Mouse (Mus musculus): ENCODE results near the gene Prpf38b.

- TF ChIP-seq CTCF (conservative IDR thresholded peaks at IDR 0.05 in 1 of 2, IDR thresholded peaks at IDR 0.05 in 1 of 2; ENCODE audit: low read depth in 2 of 2, low read length in 2 of 2) (no peak), MEF2A (IDR thresholded peaks at IDR 0.05; ENCODE audit: borderline replicate concordance, low read depth, low read length) (no peak), E2F4 (IDR thresholded peaks at IDR 0.05; ENCODE audit: insufficient replicate concordance, low read depth, low read length) (no peak), GABPA (IDR thresholded peaks at IDR 0.05; ENCODE audit: insufficient replicate concordance, low read depth, low read length) (no peak), NELFE (IDR thresholded peaks at IDR 0.05; ENCODE audit: low read depth, low read length) (no peak), ZC3H11A (IDR thresholded peaks at IDR 0.05; ENCODE audit: low read depth, low read length) (no peak), POLR2A (IDR thresholded peaks at IDR 0.05; ENCODE audit: low read depth, low read length) (no peak)
These were observed 22.0 kb upstream of the Prpf38b start for GRCm38 (mm10) chr3:108933557-108933956.
